Mouse (Mus musculus): ENCODE results near the gene Sh3pxd2a.

The Sh3pxd2a gene

GRCm38 (mm10) chr19:47489233-47489632 lies 25.0 kb upstream of the Sh3pxd2a start:
- DNase-seq (ENCODE audit: low spot score) = no peak

DNA sequence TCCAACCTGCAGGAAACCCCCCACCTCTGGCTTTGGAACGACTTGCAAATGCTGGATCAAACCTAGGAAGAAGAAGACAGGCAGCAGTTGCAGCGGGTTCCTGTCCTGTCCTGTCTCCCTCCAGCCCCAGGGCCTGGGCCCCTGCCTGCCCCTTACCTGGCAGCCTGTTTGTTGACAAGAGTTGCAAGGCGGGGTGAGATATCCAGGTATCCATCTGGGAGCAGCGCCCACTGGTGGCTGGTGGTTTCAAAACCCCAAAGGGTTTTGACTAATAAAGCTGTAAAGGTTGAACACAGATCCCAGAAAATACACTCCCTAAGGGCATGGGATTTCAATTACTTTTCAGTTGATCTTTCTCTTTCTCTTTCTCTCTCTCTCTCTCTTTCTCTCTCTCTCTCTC lies 24.0 kb upstream of the Sh3pxd2a start:
- no peak for DNase-seq (ENCODE audit: low spot score)

DNA sequence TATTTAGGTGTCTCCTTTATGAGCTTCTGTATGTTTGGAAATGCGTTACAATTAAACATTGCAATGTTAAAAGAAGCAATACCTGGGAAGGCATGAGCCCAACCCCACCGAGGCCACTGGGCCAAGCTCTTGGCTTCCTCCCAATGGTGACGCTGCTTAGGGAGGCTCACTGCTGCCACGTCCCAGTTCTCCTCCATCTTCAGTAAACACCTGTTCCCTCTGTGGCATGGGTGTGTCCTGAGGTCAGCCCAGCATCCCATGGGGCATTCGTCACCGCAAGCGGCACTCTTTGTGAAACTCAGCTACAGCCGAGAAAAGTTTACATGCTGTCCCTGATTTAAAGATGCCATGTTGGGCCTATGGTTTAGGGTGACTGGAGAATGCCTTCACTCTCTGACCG lies 23.4 kb upstream of the Sh3pxd2a start:
- no peak for DNase-seq (ENCODE audit: low spot score)

GRCm38 (mm10) chr19:47485997-47486566 lies 21.9 kb upstream of the Sh3pxd2a start:
- DNase-seq (ENCODE audit: low spot score) = no peak

DNA sequence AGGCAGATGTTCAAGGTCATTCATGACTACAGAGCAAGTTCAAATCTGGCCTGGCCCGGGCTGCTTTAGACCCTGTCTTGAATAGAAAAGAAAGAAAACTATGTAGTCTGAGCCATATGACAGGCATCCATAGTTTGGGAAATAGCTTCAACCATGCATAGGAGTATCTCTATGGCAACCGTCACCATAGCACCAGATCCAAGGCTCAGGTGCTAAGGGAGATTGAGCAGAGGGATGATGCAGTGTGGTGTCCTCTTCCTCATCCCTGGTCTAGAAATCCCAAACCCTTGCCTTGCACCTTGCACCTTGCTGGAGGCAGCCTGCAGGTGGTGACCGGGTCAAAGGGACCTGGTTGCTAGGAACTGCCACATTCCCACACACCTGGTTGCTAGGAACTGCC lies 19.9 kb upstream of the Sh3pxd2a start:
- DNase-seq (ENCODE audit: low spot score) = no peak

DNA sequence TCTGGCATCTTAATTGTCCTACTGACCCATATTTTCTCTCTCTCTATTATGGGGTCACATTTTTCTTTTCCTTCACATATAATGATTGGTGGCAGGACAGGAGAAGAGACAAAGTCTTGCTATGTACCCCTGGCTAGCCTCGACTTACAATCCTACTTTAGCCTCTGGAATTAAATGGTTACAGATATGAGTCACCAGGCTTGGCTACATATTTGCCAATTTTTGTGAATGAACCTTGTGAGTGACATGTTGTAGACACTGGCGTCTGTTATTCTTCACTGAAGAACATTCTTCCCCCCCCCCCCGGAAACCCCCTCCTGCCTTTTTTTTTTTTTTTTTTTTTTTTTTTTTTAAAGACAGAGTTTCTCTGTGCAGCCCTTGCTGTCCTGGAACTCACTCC lies 19.1 kb upstream of the Sh3pxd2a start:
- no peak for DNase-seq (ENCODE audit: low spot score)

GRCm38 (mm10) chr19:47473453-47473852 lies 9.3 kb upstream of the Sh3pxd2a start:
- DNase-seq (ENCODE audit: low spot score) = no peak

DNA sequence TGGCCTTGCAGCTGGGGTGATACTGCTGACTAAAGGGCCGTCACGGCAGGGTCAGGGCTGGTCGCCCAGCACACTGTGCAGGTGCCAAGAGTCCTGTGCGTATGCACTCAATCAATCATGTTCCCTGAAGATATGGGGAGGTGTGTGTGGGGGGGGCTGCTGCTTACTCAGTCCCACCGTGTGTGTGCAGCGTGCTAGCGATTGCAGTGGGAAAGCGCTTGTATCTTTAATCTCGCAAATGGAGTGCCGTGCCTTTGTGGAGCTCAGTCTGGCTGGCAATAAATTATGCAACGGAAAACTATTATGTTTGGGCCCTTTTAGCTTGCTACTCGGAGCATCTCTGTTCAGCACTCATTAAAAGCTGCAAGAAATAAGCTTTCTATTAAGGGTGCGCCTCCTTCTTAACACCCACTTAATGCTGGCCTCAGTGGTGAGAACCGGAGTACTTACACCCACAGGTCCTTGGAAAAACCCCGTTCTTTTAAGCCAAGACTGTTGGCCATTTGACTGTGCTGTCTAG lies 8.7 kb upstream of the Sh3pxd2a start:
- no peak for DNase-seq (ENCODE audit: low spot score)

DNA sequence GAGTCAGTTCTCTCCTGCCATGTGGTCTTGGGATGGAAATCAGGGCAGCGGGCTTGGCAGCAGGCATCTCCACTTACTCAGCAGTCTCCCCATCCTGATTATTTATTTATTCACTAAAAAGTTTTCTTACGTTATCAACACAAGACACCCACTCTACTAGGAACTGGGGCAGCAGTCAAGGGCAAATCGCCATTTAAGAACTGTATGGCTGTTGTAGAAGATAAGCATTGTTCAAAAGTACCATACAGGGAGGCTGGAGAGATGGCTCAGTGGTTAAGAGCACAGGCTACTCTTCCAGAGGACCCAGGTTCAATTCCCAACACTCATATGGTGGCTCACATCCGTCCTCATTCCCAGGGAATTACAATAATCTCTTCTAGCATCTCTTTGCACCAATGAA lies 7.6 kb upstream of the Sh3pxd2a start:
- no peak for DNase-seq (ENCODE audit: low spot score)

DNA sequence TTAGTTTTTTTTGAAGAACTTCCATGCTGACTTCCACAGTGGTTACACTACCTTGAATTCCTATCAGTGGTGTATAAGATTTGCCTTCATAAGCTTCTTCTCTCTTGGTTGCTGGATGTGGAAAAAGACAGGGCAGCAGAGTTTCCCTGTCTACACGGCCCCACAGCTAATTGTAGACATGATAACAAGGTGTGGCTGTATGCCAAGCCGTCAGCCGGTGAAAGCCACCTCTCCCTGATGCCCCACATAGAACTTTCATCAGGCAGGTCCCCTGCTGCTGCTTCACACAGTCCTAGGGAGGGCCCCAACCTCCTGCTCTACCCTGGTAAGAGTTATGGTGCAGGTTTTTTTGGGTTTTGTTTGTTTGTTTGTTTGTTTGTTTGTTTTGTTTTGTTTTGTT lies 4.5 kb upstream of the Sh3pxd2a start:
- DNase-seq (ENCODE audit: low spot score) = no peak

GRCm38 (mm10) chr19:47466775-47467174 lies 2.6 kb upstream of the Sh3pxd2a start:
- no peak for DNase-seq (ENCODE audit: low spot score)

GRCm38 (mm10) chr19:47465467-47465866 lies 1.3 kb upstream of the Sh3pxd2a start:
- DNase-seq (ENCODE audit: low spot score) = no peak

- DNase-seq (ENCODE audit: low spot score) = no peak
These were observed 431 bp downstream of the Sh3pxd2a start for GRCm38 (mm10) chr19:47463636-47464303.

GRCm38 (mm10) chr19:47463206-47463605 lies 995 bp downstream of the Sh3pxd2a start:
- no peak for DNase-seq (ENCODE audit: low spot score)

DNA sequence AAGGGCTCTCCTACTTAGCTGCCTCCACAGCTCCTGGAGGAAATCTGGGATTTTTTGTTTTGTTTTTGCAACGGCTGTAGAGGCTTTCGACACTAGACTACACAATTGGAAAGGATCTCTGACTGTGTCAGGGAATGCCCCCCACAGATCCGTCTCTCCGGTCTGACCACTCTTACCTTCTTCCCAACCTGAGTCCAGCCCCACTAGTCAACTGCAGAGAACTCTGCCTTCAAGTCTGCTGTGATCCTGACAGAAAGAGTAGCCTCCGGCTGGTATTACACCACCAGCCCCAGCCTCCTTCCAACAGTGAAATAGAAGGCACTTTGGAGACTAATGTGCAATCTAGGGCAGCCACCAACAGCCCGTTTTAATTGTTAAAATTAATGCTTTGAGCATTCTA lies 1.5 kb downstream of the Sh3pxd2a start:
- DNase-seq (ENCODE audit: low spot score) = no peak

DNA sequence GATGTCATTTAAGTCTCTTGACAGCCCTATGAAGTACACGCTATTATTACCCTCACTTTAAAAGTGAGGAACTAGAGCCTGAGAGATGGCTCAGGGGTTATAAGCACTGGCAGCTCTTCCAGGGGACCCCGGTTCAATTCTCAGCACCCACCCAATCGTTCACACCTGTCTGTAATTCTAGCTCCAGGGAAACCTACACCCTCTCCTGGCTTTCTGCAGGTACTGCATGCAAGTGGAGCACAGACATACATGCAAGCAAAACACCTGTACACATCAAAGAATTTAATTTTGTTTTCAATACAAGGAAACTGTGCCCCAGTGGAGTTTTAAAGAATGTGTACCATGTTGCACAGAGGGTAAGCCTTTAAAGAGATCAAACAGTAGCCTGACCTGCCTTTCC lies 2.4 kb downstream of the Sh3pxd2a start:
- no peak for DNase-seq (ENCODE audit: low spot score)

- no peak for DNase-seq (ENCODE audit: low spot score)
These were observed 2.8 kb downstream of the Sh3pxd2a start for GRCm38 (mm10) chr19:47461386-47461785.

- no peak for DNase-seq (ENCODE audit: low spot score)
These were observed 3.9 kb downstream of the Sh3pxd2a start for GRCm38 (mm10) chr19:47460120-47460960.

DNA sequence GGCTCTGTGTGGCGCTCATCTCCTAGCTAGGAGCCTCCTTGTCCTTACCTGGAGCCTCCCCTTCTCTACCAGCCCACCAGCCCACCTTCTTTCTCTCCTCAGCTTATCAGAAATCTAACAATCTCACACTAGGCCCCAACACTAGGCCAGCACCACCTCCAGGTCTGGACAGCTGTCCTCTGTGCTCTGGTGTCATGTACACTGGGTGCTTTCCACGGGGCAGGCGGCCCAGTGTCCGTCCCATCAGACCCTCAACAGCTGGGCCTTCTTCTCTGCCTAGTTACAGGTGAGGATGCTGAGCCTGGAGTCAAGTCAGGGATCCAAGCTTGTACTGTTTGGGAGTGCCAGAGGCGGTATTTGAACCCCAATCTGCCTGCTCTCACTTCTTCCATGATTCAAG lies 5.0 kb downstream of the Sh3pxd2a start:
- no peak for DNase-seq (ENCODE audit: low spot score)

GRCm38 (mm10) chr19:47458504-47459161 lies 5.6 kb downstream of the Sh3pxd2a start:
- no peak for DNase-seq (ENCODE audit: low spot score)

- no peak for DNase-seq (ENCODE audit: low spot score)
These were observed 6.3 kb downstream of the Sh3pxd2a start for GRCm38 (mm10) chr19:47457711-47458503.

- DNase-seq (ENCODE audit: low spot score) = no peak
These were observed 8.2 kb downstream of the Sh3pxd2a start for GRCm38 (mm10) chr19:47456021-47456420.
